Mouse (Mus musculus) urinary bladder, adult 2 months (tissue): Measurements from ENCODE around the gene Sult6b2. TPM values are rescaled to one million over a fixed set of nuclear protein-coding genes. Genes with fewer than 3 reads are reported as not detected.
A peak's percentile ranks its signal among the peaks of the same experiment; 100 is the strongest.

Experiments
- DNase-seq: peaks from one replicate; pipeline ENCODE4 v3.0.0; 2022; ENCODE audit warnings: low spot score
- polyA plus RNA-seq: library from polyadenylated mRNA; depleted of rRNA; stranded (reverse); fragments of >200 nt; gene quantifications from 2 replicates; pipeline ENCODE4 v1.2.3, GENCODE M21; 2012; rRNA removed

The Sult6b2 gene
- not detected in 2 replicates for polyA plus RNA-seq

DNA sequence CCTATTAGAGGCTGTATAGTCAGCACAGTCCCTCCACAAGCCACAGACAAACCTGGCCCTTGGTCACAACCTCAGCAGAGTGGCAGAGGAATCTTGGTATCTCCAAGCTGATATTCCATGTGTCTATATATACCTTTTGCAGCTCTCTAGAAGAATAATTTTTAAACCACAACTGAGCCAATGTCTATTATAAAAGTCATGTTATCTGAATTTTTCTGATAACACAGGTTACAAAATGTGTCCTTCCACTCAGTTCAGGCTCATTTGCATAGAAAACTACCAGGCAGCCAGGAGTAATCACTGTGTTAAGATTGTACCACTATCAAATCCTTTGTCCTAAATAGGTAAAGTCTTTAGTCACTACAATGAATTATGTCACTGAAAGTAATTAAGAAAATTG lies at the start of gene Sult6b2:
Gene Sult6b2, minus strand, starts transcription at position 101 of the 400 bp plus-strand sequence.
- DNase-seq = no peak

DNA sequence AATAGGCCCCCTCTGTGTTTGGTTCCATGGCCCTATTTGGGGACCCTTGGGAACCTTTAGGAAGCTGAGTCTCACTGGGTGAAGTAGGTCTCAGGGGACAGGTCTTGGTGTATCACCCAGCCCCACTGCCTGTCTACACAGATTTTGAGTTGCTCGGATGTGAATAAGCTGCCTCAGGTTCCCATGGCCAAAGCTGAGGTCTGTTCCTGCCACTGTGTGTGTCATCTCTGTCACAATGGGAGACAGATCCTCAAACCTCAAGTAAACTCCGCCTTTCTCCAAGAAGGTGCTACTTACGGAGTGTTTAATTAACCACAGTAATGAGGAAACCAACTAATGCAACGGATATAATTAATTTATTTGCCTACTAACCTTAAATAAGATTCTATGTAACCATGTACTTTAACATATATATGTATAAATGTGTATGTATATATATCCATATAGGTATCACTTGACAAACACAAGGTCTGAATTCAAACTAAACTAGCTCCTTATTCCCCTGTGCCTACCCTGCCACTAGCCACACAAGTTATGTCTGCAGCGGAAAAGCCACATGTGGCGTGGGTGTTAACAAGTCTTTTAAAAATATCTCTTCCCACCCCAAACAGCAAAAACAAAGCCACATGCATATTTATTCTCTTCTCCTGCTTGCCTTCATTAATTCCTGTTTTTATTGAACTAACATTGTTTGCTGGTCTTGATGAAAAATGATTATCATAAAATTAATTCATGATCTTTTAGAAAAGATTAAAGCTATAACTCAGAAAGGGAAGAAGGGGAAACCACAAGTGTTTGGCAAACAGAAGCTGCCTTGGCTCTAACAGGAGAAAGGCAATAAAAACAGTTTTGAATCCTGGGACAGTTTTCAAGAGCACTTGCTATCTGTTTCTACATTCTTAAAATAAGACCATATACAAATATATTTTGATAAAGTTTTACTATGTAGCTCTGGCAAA lies 48.4 kb upstream of the Sult6b2 start:
- DNase-seq = no peak

DNA sequence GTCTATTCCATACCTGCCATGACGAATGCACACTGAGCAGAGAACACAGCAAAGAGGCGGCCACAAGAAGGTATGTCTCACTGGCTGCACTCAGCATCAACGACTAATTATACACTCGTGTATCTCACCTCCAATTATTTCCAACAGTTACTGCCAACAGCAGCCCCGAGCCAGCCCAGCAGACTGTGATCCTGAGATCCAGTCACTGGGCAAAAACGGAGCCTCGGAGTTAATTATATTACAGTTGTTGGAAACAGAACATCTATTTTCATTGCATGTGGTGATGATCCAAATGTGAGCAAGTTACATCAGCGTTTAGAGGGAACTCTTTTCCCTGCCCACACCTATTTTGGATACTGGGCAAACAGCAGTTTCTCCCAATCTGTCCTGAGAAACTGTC lies 46.1 kb upstream of the Sult6b2 start:
- no peak for DNase-seq

DNA sequence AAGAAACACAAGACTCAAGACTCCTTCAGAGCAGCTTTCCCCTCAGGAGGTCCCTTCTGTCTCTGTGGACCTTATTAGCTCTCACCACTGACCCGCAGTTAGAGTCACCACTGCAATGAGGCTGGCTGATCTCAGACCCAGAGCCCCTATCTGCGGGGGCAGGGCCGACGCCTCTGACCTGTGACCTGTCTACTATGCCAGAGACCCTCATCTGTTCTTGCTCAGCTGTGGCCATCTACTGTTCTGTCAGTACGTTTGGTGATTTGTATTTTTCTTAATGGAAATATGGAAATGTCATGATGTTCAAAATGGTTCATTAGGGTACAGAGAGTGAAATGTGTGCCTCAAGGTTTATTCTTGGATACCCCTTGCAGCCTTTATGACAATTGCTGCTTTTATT lies 45.0 kb upstream of the Sult6b2 start:
- DNase-seq = no peak

DNA sequence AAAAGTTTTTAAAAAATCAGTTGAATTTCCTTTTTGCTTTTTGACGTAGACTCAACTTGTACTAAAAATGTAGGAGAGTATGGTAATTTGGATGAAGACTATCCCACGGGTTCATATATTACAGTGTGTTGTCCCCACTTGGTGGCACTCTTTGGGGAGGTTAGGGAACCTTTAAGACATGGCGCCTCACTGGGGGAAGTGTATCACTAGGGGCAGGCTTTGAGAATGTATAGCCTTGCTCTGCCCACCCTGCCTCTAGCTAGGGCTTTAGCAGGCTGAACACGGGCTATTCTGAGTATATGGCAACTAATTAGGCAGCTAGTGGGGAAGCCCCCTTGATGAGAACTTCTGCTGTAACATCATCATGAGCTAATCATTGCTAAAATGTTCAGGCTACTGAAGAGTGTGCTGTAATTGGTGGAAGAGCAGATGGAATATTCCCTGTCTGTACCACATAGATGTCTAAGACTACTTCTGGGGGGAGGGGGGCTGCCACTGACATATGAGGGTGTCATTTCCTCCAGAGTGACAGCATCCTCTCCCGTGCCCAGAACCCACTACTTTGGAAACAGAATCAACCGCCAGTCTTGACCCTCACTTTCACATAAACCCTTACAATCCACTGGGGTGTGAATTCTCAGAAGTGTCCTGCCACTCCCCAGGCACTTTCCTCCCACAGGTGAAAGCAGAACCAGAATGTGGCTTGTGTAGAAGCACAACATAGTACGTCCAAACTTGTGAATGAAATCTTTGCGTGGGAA lies 43.8 kb upstream of the Sult6b2 start:
- no peak for DNase-seq

DNA sequence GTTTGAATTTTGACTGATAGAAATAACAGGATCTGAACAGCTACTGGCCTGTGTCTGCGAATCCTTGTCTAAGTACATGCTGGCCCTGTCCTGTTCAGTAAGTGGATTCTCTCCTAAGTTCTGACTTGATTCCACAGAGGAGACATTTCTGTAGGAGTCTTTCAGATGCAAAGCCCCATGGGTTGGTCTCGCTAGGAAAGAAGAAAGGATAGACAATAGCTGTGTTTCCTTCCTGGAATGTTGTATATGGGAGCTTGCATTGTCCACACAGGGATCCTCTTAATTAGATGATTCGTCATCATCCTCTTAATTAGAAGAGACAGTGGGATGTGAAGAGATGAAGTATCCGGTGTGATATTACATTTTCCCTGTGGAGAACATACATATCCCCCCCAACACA lies 42.6 kb upstream of the Sult6b2 start:
- DNase-seq = no peak

DNA sequence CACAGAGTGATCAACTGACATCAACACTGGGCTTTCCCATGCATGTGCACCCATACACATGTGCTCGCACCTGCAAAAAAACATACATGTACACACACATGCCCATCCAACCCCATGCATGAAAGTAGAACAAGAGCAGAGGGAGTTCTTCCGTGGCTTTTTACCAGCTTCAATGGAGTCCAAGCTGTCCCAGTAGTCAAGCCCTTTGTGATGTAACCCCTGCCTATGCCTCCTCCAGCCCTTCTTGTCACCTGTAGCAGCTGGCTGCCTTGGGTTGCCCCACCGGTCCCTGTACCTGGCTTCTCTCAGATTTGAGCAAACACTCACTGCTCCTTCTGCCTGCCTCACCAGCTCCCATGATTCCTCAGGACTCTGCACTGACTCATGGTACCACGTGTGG lies 40.8 kb upstream of the Sult6b2 start:
- no peak for DNase-seq

DNA sequence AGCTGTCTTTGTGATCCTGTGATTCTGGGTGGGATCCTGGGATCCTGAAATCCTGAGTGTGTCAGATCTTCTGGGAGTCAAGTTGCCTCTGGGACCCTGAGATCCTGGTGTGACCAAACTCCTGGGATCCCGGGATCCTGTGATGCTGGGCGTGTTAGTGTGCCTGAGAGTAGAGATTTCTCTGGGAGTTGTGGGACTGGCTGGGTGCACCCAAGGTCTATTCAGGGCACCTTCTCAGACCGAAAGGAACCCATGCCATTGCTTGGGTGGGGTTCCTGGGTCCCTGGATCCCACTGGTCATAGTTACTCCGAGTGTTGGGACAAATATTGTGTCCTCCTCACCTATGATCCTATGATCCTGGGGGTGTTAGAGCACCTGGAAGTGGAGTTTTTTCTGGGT lies 39.8 kb upstream of the Sult6b2 start:
- no peak for DNase-seq

DNA sequence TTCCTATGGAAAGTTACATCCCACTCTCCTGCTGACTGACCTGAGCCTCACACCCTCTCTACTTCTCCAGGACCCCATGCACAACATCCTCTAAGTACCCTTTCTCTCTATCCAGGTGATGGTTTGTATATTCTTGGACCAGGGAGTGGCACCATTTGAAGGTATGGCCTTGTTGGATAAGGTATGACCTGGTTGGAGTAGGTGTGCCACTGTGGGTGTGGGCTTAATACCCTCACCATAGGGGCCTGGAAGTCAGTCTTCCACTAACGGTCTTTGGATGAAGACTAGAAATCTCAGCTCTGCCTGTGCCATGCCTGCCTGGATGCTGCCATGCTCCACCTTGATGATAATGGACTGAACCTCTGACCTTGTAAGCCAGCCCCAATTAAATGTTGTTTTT lies 34.2 kb upstream of the Sult6b2 start:
- no peak for DNase-seq

DNA sequence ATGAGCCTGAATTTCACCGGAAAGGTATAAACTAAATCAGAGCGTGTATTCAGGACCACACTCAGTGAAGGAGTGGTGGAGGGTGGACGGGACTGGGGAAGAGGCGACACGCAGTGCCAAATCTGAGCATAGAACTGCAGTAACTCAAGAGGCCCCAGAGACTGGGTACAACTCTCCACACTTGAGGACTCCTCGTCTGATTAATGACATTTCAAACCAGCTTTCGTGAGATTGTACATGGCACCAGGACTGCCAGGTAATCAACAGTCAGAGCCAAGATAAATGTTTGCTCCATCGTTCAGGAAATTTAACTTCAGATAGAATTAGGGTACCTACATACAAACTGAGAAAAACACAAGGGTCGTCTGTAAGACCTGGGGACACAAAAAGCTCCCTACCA lies 33.0 kb upstream of the Sult6b2 start:
- no peak for DNase-seq

DNA sequence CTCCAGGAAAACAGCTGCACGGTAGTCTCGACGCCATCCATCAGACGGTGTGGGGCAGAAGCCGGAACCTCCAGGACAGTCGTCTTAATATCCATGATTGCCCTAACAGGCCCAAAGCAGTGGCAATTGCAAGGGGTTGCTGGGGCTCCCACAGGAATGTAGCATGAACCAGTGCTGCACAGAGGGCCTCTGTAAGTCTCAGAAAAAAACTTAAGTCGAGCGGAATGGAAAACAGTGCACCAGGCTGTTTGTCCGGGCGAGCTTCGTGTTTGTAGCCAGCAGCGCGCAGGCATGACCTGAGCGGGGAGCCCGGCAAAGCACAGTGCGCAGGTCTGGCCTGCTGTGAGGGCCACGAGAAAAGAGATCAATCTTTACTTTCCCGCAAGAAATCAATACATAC lies 31.4 kb upstream of the Sult6b2 start:
- DNase-seq = no peak

DNA sequence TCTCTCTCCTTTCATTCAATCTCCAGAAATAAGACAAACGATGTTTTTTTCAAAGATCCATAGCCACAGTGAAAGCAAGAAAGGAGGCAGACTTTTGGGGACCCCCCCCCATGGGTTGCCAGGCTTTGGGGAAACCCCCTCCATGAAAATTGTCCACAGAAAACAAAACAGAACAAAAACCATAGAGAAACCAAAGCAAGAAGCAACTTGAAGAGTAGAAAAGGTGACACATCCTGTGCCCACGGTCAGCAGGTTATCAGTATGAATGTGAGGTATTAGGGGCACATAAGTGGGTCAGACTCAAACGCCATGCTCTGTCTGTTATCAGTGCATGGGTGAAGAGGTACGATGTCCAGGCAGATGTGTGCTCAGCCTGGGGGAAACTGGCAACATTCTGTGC lies 30.6 kb upstream of the Sult6b2 start:
- DNase-seq = no peak

DNA sequence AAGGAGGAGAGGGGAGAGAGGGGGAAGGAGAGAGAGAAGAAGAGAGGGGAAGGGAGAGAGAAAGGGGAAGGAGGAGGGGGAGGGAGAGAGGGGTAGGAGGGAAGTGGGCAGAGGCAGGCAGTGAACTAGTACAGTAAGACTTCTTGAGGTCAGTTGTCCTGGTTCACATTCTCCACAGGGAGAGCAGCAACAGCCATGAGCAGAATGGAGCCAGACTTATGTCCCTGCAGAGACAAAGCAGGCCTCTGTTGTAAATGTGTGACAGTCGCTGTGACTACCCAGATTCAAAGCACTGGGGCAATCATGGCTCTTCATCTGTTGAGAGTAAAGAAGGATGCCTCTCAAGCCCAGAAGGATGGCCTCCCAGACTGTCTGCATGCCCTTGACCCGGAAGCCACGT lies 27.4 kb upstream of the Sult6b2 start:
- DNase-seq = no peak

DNA sequence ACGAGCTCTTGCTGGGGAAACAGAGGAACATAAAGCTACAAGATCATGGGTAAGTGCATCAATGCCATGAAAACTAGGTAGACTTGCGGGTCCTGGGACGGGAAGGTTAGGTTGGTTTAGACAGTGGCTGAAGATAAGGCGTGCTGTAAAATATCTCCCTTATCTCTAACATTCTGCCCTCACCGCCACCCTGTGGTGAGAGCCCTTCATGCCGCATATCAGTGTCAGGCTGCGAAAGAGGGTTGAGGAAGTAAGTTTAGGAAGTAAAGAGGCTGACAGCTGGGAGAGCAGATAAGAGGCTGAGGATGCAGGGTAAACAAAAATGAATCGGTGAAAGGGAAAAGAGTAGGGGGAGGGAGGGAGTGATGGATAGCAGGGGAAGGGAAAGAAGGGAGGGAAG lies 26.9 kb upstream of the Sult6b2 start:
- DNase-seq = no peak

DNA sequence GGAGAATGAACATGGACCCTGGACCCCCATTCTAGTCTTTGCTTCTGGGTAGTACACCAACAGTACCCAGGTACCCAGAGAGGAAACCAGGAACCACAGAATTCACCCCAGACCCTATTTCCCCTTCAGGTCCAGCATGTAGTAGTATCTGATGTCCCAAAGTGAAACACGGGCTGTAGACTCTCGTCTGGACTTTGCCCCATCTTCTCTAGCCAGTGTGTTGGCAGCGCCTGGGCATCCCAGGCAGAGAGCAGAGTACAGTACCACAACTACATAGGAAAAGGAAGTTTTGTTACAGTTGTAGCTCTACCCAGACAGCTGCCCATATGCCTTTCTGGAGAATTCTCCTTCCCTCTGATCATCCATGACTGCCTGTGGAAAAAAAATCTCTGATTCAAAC lies 25.9 kb upstream of the Sult6b2 start:
- no peak for DNase-seq

DNA sequence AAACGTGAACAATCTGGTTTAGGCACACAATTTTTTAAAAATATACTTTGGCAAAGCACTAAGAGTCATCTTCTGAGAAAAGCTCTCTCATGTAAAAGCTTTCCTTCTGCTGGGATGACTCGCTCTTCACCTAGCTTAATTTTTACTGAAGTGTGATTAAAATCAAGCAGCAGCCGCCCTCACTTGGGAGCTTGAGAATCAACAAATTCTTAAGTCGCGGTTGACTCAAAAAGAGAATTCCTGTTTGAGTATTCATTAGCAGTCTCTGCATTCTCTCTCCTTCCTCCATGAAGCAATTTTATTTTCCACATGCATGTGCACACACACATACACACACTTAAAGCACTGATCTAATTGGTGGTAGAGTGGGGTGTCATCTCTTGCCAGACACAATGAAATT lies 21.1 kb upstream of the Sult6b2 start:
- DNase-seq = no peak

DNA sequence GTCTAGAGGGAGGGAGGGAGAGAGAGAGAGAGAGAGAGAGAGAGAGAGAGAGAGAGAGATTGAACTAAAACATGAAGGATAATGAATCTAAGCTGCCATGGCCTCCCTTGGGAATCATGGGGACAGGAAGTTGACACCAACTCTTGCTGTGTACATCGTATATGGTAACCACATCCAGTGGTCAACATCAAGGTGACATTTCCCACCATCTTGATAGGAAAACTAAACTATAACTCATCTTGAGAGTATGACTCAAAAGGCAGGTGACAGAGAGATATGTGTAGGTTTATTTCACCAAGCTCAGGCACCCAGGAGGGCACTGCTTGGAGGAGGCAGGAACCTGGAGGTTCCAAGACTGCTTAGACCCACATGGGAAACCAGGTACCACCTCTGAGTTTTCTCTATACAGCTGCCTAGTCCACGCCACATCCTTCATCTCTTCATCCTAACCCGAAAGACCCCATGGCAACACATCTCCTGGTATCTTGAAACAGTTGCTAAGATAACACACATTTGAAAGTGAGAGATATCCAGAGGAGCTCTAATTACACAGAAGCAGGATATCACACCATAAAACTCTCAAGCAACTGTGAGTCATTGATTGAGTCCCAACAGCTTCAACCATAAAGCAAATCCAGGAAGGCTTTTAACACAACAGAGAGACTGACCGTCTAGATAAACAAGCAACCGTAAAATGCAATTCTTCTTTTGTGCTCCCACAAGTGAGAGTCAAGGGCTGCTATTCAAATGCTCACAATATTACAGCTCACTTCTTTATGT lies 18.9 kb upstream of the Sult6b2 start:
- no peak for DNase-seq

DNA sequence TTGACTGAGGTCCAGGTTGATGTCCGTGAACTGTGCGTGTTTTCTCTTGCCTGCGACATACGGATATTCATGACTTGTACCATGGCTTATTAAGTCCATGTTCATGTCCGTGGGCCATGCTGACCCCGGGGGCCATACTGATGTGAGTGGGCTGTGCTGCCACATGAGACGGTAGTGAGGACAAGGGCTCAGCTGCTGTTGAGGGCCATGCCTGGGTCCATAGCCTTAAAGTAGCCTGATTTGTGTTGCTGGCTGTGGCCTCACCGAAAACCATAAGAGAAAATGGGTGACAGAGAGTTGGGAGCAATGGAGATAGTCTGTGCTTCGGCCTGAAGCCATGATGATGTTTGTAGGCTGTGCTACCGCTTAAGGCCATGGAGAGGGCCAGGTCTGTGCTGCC lies 14.0 kb upstream of the Sult6b2 start:
- no peak for DNase-seq

DNA sequence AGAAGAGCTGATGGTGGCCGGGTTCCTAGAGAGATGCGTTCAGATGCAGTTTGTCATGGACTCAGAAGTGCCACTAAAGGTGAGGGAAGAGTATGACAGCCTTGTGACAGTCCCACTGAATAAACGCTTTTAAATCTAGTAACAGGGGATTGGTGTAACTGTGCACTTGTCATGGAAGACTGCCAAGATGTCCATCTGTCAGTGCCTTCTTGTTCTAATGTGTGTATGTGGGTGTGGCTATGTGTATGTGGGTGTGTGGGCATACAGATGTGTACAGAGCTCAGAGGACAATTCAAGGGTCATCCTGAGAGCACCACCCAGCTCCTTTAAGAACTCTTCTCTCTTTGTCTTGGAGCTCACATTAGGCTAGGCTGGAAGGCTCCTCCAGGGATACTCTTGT lies 11.2 kb upstream of the Sult6b2 start:
- DNase-seq = no peak

DNA sequence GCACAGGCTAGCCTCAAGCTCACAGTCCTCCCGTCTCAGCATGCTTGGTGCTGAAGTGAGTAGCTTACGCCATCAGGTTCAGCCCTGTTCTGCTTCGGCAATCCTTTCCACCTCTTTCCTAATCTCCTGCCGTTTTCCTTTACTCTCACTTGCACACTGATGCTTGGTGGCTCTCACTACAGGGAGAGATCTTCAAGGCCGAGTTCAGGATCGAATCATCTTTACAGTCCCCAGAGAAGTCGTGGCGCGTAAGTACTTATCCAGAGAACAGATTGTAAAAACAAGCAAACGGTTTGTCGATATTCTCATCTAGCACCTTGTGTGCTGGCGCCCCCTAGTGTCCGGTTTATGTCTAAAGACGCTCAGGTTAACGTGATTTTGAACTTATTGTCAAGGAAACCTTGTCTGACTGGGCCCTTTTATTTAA lies 10.2 kb upstream of the Sult6b2 start:
- DNase-seq = peak; percentile 53

DNA sequence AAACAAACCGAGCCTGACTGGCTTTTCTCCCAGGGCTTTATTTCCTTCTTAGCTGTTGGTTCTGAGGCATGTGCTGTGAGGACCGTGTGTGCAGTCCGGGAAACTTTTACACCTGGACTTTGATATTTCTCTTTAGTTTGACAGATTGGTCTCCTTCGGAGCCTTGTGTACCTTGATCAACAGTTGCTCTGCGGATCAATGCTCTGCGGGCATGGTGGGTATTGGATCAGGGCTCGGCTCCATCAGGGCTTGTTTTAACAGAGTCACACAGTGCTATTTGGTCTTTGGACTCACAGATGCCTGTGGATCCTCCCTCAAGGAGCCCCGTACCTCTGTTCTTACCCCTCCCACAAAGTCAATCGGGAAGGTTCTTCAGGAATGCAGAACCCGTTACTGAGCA lies 9.7 kb upstream of the Sult6b2 start:
- DNase-seq = no peak

DNA sequence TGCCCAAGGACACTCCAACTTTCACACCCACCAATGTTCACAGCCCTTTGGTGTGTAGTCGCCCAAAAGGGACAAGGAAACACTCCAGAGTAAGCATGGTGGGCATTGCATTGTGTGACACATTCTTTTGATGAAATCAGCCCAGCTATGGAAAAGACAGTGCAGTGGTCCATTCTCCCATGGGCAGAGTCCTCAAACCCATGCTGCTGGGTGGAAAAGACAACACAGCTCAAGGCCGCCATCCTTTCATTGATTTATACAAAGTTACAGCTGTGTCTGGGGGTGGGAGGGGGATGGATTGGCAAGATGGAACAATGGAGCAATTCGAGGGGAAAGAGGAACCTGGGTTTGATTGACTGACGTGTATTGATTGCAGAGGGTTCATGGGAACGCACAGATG lies 8.7 kb upstream of the Sult6b2 start:
- DNase-seq = no peak
